Mouse (Mus musculus): Measurements from ENCODE around the gene Prps1. TPM values are rescaled to one million over a fixed set of nuclear protein-coding genes. Genes with fewer than 3 reads are reported as not detected.
"Not testable (repeated sequence)": the region's sequence is repeated elsewhere in the genome, so short reads cannot be mapped to it uniquely, and the experiment has no call there.

Gene Prps1
- total RNA-seq (2021) = 10 to 100 TPM; 20.7 to 25.6 TPM
- long read RNA-seq, experiment 1, transcript Prps1-201 (7 exons, 1,965 nt) = major isoform, 24 of 26 reads
- long read RNA-seq, experiment 1, partial matches to known transcripts = 1 of 26 reads
- long read RNA-seq, experiment 1, other reads (novel, unspliced or antisense) = 1 of 26 reads
- long read RNA-seq, experiment 2, partial matches to known transcripts = 0 of 4 reads
- long read RNA-seq, experiment 2, other reads (novel, unspliced or antisense) = 0 of 4 reads

DNA sequence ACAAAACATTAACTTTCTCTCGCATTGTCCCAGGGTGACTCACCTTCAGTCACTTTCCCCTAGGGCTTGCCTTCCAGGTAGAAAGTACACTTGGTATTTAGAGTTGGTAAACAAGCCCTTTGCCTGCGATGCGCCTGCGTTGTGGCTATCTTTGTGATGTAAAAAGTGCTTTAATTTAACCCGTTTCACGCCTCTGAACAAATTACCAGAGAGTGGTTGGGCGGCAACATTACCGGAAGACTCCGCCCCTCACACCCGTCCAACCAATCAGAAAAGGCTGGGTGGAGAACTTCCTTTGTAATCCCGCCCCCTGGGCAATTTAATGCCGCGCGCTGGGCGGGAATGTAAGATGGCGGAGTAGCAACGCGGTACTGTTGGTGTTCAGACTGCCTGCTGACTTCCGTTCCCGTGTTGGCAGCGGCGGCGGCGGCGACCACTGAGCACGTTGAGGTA, at the start of gene Prps1:
Gene Prps1 (plus strand): TSS at position 335 of the 453 bp plus-strand sequence.
- DNase-seq = peak; percentile 85 to 89

GRCm38 (mm10) chrX:140407593-140407992, 48.8 kb upstream of the Prps1 start:
- DNase-seq = no peak

- no peak for DNase-seq
These were observed 37.9 kb upstream of the Prps1 start for GRCm38 (mm10) chrX:140418467-140418866.

DNA sequence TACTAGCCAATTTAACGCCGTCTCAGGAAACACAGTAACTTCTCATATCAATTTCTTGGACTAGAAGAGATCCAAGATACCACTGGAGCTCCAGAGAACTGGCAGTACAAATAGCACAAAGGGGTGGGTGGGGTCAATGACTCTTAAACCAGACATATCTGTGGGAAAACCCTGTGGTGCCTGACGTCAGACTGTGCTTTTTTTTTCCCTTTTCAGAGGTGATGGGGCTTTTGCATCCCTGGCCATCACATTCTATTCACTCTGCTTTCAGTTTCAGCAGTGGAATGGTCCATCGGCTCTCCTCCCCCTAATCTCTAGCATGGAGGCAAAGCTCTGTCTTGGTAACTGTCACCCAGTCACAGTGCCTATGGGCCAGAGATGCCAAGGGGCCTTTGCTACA, 29.3 kb upstream of the Prps1 start:
- no peak for DNase-seq

GRCm38 (mm10) chrX:140428252-140428651, 28.2 kb upstream of the Prps1 start:
- peak in 1 of 2 experiments; percentile 20 for DNase-seq

DNA sequence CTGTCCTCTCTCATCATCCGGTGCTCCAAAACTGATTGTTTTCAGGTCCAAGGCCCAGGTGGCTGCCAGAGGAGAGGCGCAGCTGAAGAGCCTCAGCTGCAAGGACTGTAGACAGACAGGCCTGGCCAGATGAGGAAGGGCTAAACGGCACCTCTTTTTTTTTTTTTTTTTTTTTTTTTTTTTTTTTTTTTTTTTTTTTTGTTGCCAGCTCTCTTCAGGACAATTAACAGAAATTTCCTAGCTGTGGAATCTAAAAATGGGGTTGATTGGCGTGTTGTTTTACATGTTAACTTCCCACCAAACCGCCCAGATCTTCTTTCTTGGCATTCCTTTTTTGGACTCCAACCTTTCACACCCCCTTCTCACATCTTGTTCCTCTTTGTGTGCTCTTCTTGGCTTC, 26.4 kb upstream of the Prps1 start:
- no peak for DNase-seq

DNA sequence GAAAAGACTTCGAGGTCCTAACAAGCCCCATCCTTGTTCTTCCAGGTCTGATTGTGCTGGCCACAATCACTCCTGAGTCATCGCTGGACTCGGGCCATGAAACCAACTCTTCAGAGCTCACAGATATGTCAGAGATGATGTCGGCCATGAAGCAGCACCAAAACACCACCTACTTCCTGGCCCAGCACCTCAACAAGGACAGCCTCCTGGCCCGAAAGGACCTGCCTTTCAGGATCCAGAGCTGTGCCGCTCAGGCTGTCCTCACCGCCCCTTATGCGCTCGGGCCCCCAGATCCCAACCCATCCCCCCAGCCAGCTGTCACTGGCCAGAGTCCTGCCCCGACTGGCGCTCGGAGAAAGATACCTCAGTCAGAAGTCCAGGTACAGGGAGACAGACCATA, 25.9 kb upstream of the Prps1 start:
- DNase-seq = peak; percentile 44 to 61

- no peak for DNase-seq
These were observed 24.4 kb upstream of the Prps1 start for GRCm38 (mm10) chrX:140431981-140432380.

DNA sequence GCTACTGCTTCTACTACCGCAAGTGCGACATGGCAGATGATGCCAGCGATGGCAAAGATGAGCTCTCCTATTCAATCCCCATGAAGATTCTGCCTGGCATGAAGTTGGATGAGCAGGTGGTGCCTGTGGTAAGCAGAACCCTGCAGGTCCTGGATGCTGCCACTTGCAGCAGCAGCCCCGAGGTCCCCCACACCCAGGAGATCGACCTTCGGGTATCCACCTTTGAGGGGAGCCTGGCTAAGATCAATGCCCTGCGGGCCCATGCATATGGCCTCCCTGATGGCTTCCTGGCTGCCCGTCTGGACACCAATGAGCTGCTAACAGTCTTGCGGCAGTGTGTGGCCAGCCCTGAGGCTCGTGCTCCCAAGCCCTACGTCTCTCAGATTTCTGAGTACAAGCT, 23.6 kb upstream of the Prps1 start:
- DNase-seq = no peak

DNA sequence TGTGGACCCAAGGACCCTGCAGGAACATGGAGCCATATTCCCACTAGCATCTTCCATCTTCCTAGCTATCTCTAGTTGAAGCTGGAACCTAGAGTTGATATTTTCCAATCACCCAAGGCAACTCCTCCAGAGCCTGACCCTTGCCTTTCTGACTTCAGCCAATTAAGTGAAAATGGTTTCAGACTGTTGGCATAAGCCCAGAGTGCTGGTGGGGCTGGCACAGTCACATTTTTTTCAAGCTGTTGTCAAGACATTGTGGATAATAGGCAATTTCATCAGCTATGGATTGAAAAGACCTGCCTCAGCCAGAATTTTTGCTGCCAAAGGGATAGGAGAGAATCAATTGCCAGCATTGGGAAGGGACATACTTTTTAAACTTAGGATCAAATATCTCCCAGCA, 18.5 kb upstream of the Prps1 start:
- DNase-seq = no peak

DNA sequence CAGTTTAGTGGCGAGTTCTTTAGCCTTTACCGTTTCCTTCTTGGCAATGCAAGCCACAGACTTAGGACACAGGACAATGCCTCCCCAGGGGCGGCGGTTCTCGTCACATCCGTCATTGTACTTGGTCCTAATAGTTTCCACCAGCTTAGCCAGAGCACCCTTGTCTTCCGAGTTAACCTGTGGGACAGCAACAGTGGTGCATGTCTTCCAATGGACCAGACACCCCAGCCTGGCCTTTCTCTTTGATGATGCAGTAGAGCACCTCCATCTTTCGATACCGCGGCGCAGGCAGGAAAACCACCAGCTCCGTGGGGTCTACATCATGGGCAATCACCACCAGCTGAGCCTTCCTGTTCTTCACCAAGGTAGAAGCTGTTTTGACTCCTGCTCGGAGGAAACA, 10.9 kb upstream of the Prps1 start:
- no peak for DNase-seq

DNA sequence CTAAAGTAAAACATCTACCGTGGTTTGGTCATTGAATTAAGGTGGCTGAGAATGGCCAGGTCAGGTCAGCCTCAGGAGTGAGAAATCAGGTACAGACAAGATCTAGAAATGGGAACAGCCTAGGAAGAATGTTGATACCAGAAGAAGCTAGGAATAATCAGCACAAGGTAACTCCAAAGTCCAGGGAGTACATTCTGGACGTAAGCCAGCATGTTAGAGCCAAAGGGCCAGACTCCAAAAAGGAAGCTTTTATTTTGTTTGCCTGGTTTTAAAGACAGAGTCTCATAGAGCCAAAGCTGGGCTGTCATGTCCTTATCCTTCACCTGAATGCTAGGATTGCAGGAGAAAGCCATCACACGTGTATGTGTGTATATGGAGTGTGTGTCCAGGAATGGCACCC, 6.3 kb upstream of the Prps1 start:
- peak in 1 of 2 experiments; percentile 10 for DNase-seq

DNA sequence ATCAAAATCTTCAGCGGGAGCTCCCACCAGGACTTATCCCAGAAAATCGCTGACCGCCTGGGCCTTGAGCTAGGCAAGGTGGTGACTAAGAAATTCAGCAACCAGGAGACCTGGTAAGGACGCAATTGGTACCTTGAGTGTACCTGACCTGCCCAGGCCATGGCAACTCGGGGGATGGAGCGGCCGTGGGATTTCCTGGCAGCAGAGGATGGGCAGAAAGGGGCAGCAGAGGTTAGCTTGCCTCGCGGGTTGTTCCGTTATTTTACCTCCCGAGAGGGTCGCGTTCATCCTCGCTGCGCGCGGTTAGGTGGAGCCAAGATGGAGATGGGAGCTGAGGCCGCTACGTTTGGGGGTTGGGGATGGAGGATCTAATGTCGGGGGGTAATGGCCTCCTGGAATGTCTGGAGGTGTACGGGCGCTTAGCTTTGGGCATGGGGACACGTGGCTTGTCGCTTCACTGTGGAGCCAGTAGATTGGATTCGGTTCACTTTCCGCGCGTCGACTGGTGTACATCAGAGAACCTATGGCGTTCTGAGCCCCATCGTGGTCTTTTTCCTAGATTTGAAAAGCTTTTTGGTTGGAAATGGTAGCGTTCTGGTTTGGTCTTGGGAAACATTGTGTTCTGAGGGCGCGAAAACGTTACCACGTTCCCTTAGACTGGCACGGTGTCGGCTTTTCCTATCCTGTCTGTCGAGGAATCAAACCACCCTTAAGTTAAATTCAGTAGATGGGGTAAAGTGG, 508 bp downstream of the Prps1 start:
- peak in 1 of 2 experiments; percentile 20 for DNase-seq

DNA sequence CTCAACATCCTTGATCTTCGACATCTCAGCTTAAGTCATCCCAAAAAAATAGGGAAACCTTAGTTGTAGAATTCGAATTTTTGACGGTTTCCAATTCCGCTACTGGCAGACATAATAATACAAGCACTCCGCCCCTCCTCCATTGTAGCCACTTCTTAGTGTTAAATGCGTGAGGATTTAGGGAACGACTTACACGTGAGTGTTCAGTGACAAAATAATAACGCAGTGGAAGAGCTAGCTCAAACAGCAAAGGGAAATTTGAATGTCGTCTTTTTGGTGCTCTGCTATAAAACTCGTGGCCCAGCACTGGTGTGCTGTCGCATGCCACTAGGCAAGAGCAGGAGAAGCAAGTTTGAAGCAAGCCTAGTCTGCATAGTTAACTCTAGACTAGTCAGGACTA, 1.1 kb downstream of the Prps1 start:
- no peak for DNase-seq

- no peak for DNase-seq
These were observed 21.8 kb downstream of the Prps1 start for GRCm38 (mm10) chrX:140478231-140478630.

DNA sequence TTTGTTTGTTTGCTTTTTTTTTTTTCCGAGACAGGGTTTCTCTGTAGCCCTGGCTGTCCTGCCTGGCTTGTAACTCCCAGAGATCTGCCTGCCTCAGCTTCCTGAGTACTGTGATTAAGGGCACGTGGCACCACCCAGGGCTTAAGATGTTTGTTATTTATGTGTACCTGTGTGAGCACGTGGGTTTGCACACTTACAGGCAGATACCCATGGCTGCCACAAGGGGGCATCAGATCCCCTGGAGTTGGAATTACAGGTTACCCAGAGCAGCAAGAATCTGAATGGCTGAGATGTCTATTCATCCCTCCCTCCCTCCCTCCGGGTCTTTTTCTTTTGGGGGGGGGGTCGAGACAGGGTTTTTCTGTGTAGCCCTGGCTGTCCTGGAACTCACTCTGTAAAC, 22.8 kb downstream of the Prps1 start:
- peak; percentile 49 to 62 for DNase-seq

DNA sequence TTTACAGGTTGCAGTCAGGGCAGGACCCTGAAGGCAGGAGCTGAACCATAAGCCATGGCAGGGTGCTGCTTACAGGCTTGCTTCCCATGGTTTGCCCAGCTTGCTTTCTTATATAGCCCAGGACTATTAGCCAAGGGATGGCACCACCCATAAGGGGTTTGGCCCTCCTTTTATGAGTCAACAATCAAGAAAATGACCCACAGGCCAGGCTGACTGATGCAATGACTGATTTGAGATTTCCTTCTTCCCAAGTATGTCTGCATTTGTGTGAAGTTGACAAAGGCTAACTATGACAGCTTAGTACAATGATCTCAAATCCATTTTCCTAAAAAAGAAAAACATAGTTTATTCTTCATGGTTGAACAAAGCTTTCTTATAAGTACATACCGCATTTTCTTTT, 32.8 kb downstream of the Prps1 start:
- DNase-seq = no peak

DNA sequence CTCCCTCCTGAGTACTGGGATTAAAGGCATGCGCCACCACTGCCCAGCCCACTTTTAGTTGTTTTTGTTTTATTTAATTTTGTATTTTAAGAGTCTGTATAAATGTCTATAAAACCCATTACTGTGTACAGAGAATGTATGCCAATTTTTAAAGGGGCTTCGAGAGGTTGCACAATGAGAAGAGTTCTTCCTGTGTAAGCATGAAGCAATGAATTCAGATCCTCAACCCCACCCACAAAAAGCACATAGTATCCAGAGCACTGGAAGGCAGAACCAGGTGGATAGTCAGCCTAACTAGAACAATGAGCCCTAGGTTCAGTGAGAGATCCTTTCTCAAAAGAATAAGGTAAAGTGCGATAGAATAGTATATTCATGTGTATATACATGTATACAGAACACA, 33.8 kb downstream of the Prps1 start:
- no peak for DNase-seq

- peak; percentile 34 to 37 for DNase-seq
These were observed 35.6 kb downstream of the Prps1 start for GRCm38 (mm10) chrX:140491884-140492571.

GRCm38 (mm10) chrX:140493527-140494029, 37.2 kb downstream of the Prps1 start:
- no peak for DNase-seq

DNA sequence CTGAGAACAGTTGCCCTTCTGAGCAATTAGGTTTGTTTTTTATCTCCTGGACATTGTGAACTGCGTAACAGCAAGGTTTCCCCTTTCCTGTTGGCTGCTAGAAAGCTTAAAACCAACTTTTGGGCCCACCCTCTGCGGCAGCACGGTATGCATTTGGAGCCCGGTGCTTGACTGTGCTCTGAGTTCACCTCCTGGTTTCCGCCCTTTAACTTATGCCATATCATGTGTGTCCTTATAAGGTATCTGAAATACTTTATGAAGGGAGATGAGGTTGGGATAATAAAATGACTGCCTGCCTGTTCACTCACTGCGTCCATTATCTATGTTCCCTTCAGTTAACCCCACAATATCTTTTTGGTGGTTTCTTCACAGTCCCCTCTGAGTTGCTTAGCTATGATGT, 37.8 kb downstream of the Prps1 start:
- DNase-seq = no peak

- not testable (repeated sequence) for DNase-seq
These were observed 42.0 kb downstream of the Prps1 start for GRCm38 (mm10) chrX:140498431-140498830.

GRCm38 (mm10) chrX:140500306-140500705, 43.9 kb downstream of the Prps1 start:
- DNase-seq = no peak

Measured in adrenal gland, postnatal 36 days (tissue).